Mouse (Mus musculus) kidney, postnatal 0 days (tissue): ENCODE measurements at regions not wholly inside any gene's neighbourhood (a gene's known extent, or its start where the extent isn't known, plus 50 kb on each side); places are given as distances from the start of the nearest gene placed in this dataset.

ENCODE experiments used
- ATAC-seq: fragments of 200-750 bp; cut with Nextera tagmentation; replicated peaks from 2 replicates; pipeline ENCODE4 v1.8.0; 2017; ENCODE audit warnings: low read depth, moderate number of reproducible peaks, moderate TSS enrichment, moderate library complexity; ENCODE audit not compliant: low FRiP score
- DNase-seq: peaks from one replicate; pipeline ENCODE4 v3.0.0-alpha.2; 2016; ENCODE audit warnings: low spot score
- H3K27ac ChIP-seq: fragments of 300-500 bp; sonication (generic); 2 replicates; pipeline ENCODE4 v1.5.1; 2014; ENCODE audit warnings: mild to moderate bottlenecking
- H3K27me3 ChIP-seq: fragments of 300-500 bp; sonication (generic); 2 replicates; pipeline ENCODE4 v1.6.1; 2014; ENCODE audit warnings: low read length, mixed read lengths; ENCODE audit not compliant: insufficient read depth
- H3K36me3 ChIP-seq: fragments of 300-500 bp; sonication (generic); 2 replicates; pipeline ENCODE4 v1.6.1; 2014; ENCODE audit warnings: low read length, mixed read lengths; ENCODE audit not compliant: insufficient read depth
- H3K4me1 ChIP-seq: fragments of 300-500 bp; sonication (generic); replicated peaks from 2 replicates; pipeline ENCODE4 v1.6.1; 2014; ENCODE audit warnings: antibody characterized with exemption, low read length, mixed read lengths; ENCODE audit not compliant: insufficient read depth
- H3K4me2 ChIP-seq: fragments of 300-500 bp; sonication (generic); 2 replicates; pipeline ENCODE4 v1.6.1; 2014; ENCODE audit warnings: mild to moderate bottlenecking, low read length, moderate library complexity, mixed read lengths
- H3K4me3 ChIP-seq: fragments of 300-500 bp; sonication (generic); replicated peaks from 2 replicates; pipeline ENCODE4 v1.5.1; 2014; ENCODE audit warnings: low read depth, low read length
- H3K9ac ChIP-seq: fragments of 300-500 bp; sonication (generic); 2 replicates; pipeline ENCODE4 v1.6.1; 2014; ENCODE audit warnings: low read depth, low read length
- H3K9me3 ChIP-seq: fragments of 300-500 bp; sonication (generic); replicated peaks from 2 replicates; pipeline ENCODE4 v1.6.1; 2016; ENCODE audit warnings: low read length, inconsistent platforms, mixed read lengths
- CTCF ChIP-seq: IDR thresholded peaks from 2 replicates; pipeline ENCODE4 v1.5.1; 2016; ENCODE audit warnings: antibody characterized with exemption, low read depth, mild to moderate bottlenecking, moderate library complexity
- WGBS: fragments of 180-500 bp; shearing (Covaris S2); extraction: QIAGEN DNeasy Blood & Tissue Kit; methylation state at CpG from one replicate; pipeline ENCODE4 v1.1.7; 2014; 5-methylcytosine and 5-hydroxymethylcytosine counted together

DNA sequence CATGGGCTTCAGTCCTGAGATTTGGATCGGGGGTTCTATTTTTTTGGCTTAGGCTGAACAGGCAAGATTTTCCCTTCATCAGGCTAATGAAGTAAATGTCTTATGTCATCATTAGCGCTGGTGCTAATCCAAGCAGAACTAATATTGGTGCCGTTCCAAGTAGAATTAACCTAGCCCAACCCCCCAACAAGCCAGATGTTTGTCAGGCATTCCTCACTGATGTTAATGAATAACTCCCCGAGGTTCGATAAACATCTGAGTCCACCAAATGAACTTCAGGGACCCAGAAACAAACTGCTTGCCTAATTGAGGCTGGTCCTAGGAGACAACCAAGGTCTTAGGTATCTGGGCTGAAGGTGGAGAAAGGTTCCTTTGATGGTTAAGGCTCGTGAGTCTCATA lies 180.9 kb downstream of the Gm45692 start:
- H3K27ac ChIP-seq: no peak overlapping the region
- H3K9ac ChIP-seq: no peak overlapping the region
- H3K27me3 ChIP-seq: no peaks in the 10 kb centered on the region
- H3K9me3 ChIP-seq: no peaks in the 10 kb centered on the region
- TF ChIP-seq CTCF: no peak
- 30% methylated on average over 6 of the region's 6 CpGs for WGBS
- no peak overlapping the region for H3K4me3 ChIP-seq
- no peaks in the 10 kb centered on the region for H3K36me3 ChIP-seq
- no peak for DNase-seq
- no peak for ATAC-seq
- H3K4me1 ChIP-seq: 0 out of 2 replicates have a peak, but pooled peaks cover 10% of the 10 kb centered on the region
- H3K4me2 ChIP-seq: peak overlapping the region; percentile 10; the same call in 1 of the 2 replicates

DNA sequence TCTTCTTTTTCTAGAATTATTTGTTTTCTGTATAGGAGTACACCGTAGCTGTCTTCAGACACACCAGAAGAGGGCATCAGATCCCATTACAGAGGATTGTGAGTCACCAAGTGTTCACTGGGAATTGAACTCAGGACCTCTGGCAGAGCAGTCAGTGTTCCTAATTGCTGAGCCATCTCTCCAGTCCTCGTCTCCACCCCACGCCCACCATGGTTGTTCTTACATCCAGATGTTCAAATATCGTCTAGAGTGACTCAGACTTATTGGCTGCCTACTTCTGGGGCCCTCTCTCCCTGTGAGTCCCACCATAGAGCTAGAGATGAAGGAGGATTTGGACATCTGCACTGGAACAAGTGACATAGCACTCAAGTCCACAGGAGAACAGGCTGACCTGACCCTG lies 182.6 kb downstream of the Gm45692 start:
- Histone ChIP-seq H3K36me3 (no peaks in the 10 kb centered on the region), H3K4me2 (no peak overlapping the region), H3K27me3 (0 out of 2 replicates have a peak, but pooled peaks cover under 1% of the 10 kb centered on the region), H3K4me1 (0 out of 2 replicates have a peak, but pooled peaks cover 11% of the 10 kb centered on the region), H3K4me3 (no peak overlapping the region), H3K9ac (no peak overlapping the region), H3K9me3 (no peaks in the 10 kb centered on the region), H3K27ac (no peak overlapping the region)
- TF ChIP-seq CTCF: no peak
- 75% methylated on average over 4 of the region's 4 CpGs for WGBS
- ATAC-seq (no peak), DNase-seq (no peak)

DNA sequence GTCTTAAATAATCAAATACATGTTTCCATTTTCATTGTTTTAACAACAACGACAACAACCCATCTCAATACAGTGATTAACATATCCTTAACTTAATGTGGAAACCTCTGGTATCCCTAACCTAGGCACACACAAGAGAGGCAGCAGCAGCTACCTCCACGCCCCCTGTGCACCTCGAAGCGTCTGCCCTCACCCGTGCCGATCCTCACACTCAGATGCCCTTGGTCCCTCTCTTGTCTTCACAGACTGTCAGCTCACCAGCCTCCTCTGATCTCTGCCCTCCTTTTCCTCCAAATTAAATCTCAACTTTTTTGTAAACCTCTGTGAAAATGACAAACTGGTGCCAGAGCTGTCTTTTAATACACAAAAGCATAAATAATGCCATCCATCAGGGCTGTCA lies 185.2 kb downstream of the Gm45692 start:
- no peak overlapping the region for H3K27ac ChIP-seq
- 43% methylated on average over 6 of the region's 6 CpGs for WGBS
- H3K9ac ChIP-seq: no peak overlapping the region
- H3K9me3 ChIP-seq: no peaks in the 10 kb centered on the region
- TF ChIP-seq CTCF: no peak
- H3K27me3 ChIP-seq: peaks cover 7% of the 10 kb centered on the region; the same call in 1 of the 2 replicates
- no peaks in the 10 kb centered on the region for H3K36me3 ChIP-seq
- DNase-seq (no peak), ATAC-seq (no peak)
- H3K4me3 ChIP-seq: no peak overlapping the region
- H3K4me2 ChIP-seq: no peak overlapping the region
- H3K4me1 ChIP-seq: 0 out of 2 replicates have a peak, but pooled peaks cover 19% of the 10 kb centered on the region

DNA sequence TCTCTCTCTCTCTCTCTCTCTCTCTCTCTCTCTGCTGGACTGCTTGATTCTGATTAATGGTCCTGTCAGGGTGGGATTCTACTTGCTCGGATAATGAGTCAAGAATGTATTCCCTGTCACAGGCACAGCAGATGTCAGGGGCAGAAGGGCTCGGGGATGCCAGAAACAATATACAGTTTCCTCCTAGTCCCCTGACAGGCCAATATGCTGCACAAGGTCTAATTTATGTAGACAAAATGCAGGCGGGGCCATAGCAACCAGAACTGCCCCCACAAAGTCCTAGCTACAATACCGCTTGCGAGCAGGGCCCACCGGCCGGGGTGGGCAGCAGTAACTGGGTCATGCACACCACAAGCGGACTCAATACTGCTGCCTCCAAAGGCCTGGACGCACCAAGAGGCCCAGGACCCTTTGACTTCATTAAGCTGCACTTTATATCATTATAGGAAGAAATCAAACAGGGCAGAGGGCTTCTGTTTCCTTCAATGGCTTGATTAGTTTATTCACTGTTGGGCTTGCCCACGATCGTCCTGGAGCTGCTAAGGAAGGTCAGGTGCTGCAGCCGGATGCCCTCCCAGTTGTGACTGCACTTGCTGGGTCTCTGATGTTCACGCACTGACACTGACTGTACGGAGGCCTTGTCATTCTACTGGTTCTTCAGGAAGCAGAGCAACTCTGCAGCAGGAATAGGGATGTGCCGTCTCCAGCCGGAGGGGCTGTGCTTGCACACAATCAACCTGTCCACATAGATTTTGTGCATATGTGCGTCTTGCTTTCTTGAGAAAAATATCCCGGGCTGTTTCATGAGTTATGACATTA lies 185.9 kb downstream of the Gm45692 start:
- Histone ChIP-seq H3K9ac (no peak overlapping the region), H3K4me2 (no peak overlapping the region), H3K4me3 (no peak overlapping the region), H3K4me1 (0 out of 2 replicates have a peak, but pooled peaks cover 15% of the 10 kb centered on the region), H3K36me3 (no peaks in the 10 kb centered on the region), H3K27me3 (peaks cover 7% of the 10 kb centered on the region; the same call in 1 of the 2 replicates), H3K9me3 (no peaks in the 10 kb centered on the region), H3K27ac (no peak overlapping the region)
- DNase-seq (peak; percentile 92), ATAC-seq (peak; percentile 87)
- no peak for TF ChIP-seq CTCF
- 26% methylated on average over 18 of the region's 18 CpGs for whole genome bisulfite sequencing

DNA sequence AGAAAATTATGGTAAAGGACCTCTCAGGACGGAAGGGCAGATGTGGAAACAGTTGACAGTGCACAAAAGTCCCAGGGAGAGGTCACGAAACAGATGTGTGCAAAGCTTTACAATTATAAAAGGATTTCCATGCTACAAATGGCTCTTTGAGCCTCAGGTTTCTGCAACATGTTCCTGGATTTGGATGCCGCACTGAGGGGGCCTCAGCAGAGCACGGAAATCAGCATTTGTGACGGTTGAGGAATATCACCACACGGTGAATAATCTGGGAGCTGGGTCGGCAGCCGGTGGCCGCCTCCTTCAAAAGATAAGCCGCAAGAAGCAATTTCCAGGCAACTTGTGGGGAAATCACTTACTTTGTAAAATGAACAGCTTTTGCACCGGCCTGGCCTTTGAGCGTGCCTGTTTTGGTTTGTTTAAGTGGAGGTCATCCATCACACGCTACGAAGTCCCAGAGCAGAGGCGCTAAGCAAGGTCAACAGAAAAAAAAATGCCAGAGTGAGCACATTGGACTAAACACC lies 188.8 kb downstream of the Gm45692 start:
- Histone ChIP-seq H3K9ac (no peak overlapping the region), H3K4me3 (no peak overlapping the region), H3K27ac (no peak overlapping the region), H3K4me1 (0 out of 2 replicates have a peak, but pooled peaks cover 11% of the 10 kb centered on the region), H3K9me3 (no peaks in the 10 kb centered on the region), H3K36me3 (no peaks in the 10 kb centered on the region), H3K4me2 (peak overlapping the region; percentile 16; the same call in 1 of the 2 replicates), H3K27me3 (peaks cover 7% of the 10 kb centered on the region; the same call in 1 of the 2 replicates)
- 15% methylated on average over 15 of the region's 15 CpGs for WGBS
- DNase-seq (peak; percentile 38), ATAC-seq (no peak)
- no peak for TF ChIP-seq CTCF

DNA sequence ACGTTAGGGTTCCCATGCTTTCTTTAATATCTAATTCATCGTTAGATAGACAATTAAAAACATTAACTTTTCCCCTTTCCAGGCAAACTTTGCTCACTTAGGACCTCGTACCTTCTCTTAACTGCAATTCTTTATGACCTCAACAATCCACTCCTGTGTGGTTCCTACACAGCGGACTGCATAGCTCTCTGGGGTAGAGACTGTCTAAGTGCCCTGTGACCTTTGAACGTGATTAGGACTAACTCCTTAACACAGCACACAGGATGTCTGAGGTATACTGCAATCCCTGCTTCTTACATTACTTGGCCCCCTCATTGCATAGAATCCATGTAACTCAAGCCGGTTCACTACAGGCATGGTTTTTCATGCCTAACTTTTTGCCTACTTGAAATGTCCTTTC lies 190.4 kb downstream of the Gm45692 start:
- H3K4me1 ChIP-seq: 0 out of 2 replicates have a peak, but pooled peaks cover 11% of the 10 kb centered on the region

More for the DNA sequence above, 190.4 kb downstream of the Gm45692 start:
- ATAC-seq (no peak), DNase-seq (no peak)
- no peak overlapping the region for H3K4me3 ChIP-seq
- peaks cover 7% of the 10 kb centered on the region; the same call in 1 of the 2 replicates for H3K27me3 ChIP-seq
- 67% methylated on average over 6 of the region's 6 CpGs for WGBS
- no peak for TF ChIP-seq CTCF
- H3K9ac ChIP-seq: no peak overlapping the region
- H3K27ac ChIP-seq: no peak overlapping the region
- no peaks in the 10 kb centered on the region for H3K36me3 ChIP-seq
- H3K9me3 ChIP-seq: no peaks in the 10 kb centered on the region
- H3K4me2 ChIP-seq: no peak overlapping the region
